Mouse (Mus musculus) CH12.LX (cell line): ENCODE results near the gene Cort. TPM values are rescaled to one million over a fixed set of nuclear protein-coding genes. Genes with fewer than 3 reads are reported as not detected.

ENCODE experiments used
- DNase-seq: peaks from one replicate; pipeline ENCODE4 v3.0.0-alpha.2; 2013; ENCODE audit errors: extremely low read depth
- H3K27ac ChIP-seq: 2 replicates; pipeline ENCODE4 v1.5.1; 2012; ENCODE audit warnings: low read depth, mild to moderate bottlenecking, control low read depth, moderate library complexity; ENCODE audit not compliant: insufficient read depth
- H3K27me3 ChIP-seq: replicated peaks from 2 replicates; pipeline ENCODE3; 2012; ENCODE audit warnings: inconsistent platforms
- H3K36me3 ChIP-seq, 2 experiments: replicated peaks in 1 of 2; 2 replicates each; pipeline versions ENCODE3 to v1.6.1; 2012; ENCODE audit warnings: inconsistent platforms in 1 of 2, low read length in 1 of 2, mild to moderate bottlenecking in 1 of 2, mixed read lengths in 1 of 2, moderate library complexity in 1 of 2; ENCODE audit not compliant: control insufficient read depth in 1 of 2, insufficient read depth in 1 of 2
- H3K4me1 ChIP-seq, 2 experiments: 2 replicates each; pipeline ENCODE4 v1.6.1; 2012; ENCODE audit warnings: inconsistent platforms in 1 of 2, moderate library complexity in 1 of 2; ENCODE audit not compliant: insufficient read depth in 2 of 2, control insufficient read depth in 1 of 2
- H3K4me2 ChIP-seq: 2 replicates; pipeline ENCODE4 v1.6.1; 2012; ENCODE audit warnings: low read depth, mild to moderate bottlenecking, control low read depth; ENCODE audit not compliant: poor library complexity, insufficient read depth, severe bottlenecking
- H3K4me3 ChIP-seq, 3 experiments: fragments of 150-350 bp in 1 of 3; sonication (generic) in 1 of 3; replicated peaks in 1 of 3; 2 replicates each; pipeline versions ENCODE3 to v1.5.1; 2011 to 2012; ENCODE audit warnings: low read depth in 2 of 3, low read length in 2 of 3, mild to moderate bottlenecking in 2 of 3, moderate library complexity in 2 of 3, control low read depth in 1 of 3, improper control_type of control experiment in 1 of 3, inconsistent platforms in 1 of 3, mixed read lengths in 1 of 3; ENCODE audit not compliant: poor library complexity in 1 of 3
- H3K79me2 ChIP-seq: replicated peaks from 2 replicates; pipeline ENCODE4 v1.6.1; 2012; ENCODE audit warnings: mild to moderate bottlenecking, moderate library complexity; ENCODE audit not compliant: control insufficient read depth, poor library complexity, insufficient read depth, severe bottlenecking; ENCODE audit errors: extremely low read depth
- H3K9ac ChIP-seq: 2 replicates; pipeline ENCODE4 v1.6.1; 2012; ENCODE audit warnings: low read depth, mild to moderate bottlenecking, control low read depth, moderate library complexity; ENCODE audit not compliant: insufficient read depth
- H3K9me3 ChIP-seq: replicated peaks from 2 replicates; pipeline ENCODE3; 2012; ENCODE audit warnings: low read length, inconsistent platforms, mixed read lengths
- CHD2 ChIP-seq: IDR thresholded peaks from 2 replicates; pipeline ENCODE4 v1.6.1; 2011; ENCODE audit warnings: low read length, improper control_type of control experiment
- CTCF ChIP-seq, 2 experiments: IDR thresholded peaks in 1 of 2; conservative IDR thresholded peaks in 1 of 2; 2 replicates each; pipeline ENCODE4 v1.5.1; 2011 to 2012; ENCODE audit warnings: low read depth in 2 of 2, low read length in 2 of 2, improper control_type of control experiment in 1 of 2, inconsistent platforms in 1 of 2, mild to moderate bottlenecking in 1 of 2, moderate library complexity in 1 of 2
- ELF1 ChIP-seq: IDR thresholded peaks from 2 replicates; pipeline ENCODE4 v1.6.1; 2014; ENCODE audit warnings: low read depth, mild to moderate bottlenecking, inconsistent platforms, low read length, improper control_type of control experiment
- ETS1 ChIP-seq: conservative IDR thresholded peaks from 2 replicates; pipeline ENCODE4 v1.6.1; 2012; ENCODE audit warnings: low read depth, mild to moderate bottlenecking, inconsistent platforms, low read length, improper control_type of control experiment, moderate library complexity
- GABPA ChIP-seq: IDR thresholded peaks from 2 replicates; pipeline ENCODE4 v1.6.1; 2012; ENCODE audit warnings: low read depth, low read length, improper control_type of control experiment, inconsistent platforms; ENCODE audit not compliant: insufficient replicate concordance
- IRF4 ChIP-seq: IDR thresholded peaks from 2 replicates; pipeline ENCODE4 v1.6.1; 2014; ENCODE audit warnings: low read depth, mild to moderate bottlenecking, inconsistent platforms, low read length, improper control_type of control experiment
- JUND ChIP-seq: conservative IDR thresholded peaks from 2 replicates; pipeline ENCODE4 v1.6.1; 2011; ENCODE audit warnings: low read depth, low read length, improper control_type of control experiment
- KAT2A ChIP-seq: IDR thresholded peaks from 2 replicates; pipeline ENCODE4 v1.6.1; 2012; ENCODE audit warnings: low read length, improper control_type of control experiment, inconsistent platforms; ENCODE audit not compliant: insufficient replicate concordance
- MAFK ChIP-seq: IDR thresholded peaks from 2 replicates; pipeline ENCODE4 v1.6.1; 2011; ENCODE audit warnings: low read length, improper control_type of control experiment; ENCODE audit not compliant: insufficient replicate concordance
- MAX ChIP-seq: IDR thresholded peaks from 2 replicates; pipeline ENCODE4 v1.6.1; 2011; ENCODE audit warnings: low read length, improper control_type of control experiment
- MEF2A ChIP-seq: IDR thresholded peaks from 2 replicates; pipeline ENCODE4 v1.6.1; 2014; ENCODE audit warnings: low read depth, mild to moderate bottlenecking, inconsistent platforms, low read length, improper control_type of control experiment, borderline replicate concordance
- MXI1 ChIP-seq: IDR thresholded peaks from 2 replicates; pipeline ENCODE4 v1.6.1; 2011; ENCODE audit warnings: mild to moderate bottlenecking, low read depth, low read length, improper control_type of control experiment
- MYC ChIP-seq: IDR thresholded peaks from 2 replicates; pipeline ENCODE4 v1.6.1; 2011; ENCODE audit warnings: low read depth, mild to moderate bottlenecking, improper control_type of control experiment, low read length
- NELFE ChIP-seq: IDR thresholded peaks from 2 replicates; pipeline ENCODE4 v1.6.1; 2011; ENCODE audit warnings: low read depth, low read length, improper control_type of control experiment
- NRF1 ChIP-seq: IDR thresholded peaks from 2 replicates; pipeline ENCODE4 v1.6.1; 2014; ENCODE audit warnings: low read depth, mild to moderate bottlenecking, inconsistent platforms, low read length, improper control_type of control experiment, moderate library complexity
- PAX5 ChIP-seq: IDR thresholded peaks from 2 replicates; pipeline ENCODE4 v1.6.1; 2012; ENCODE audit warnings: low read length, inconsistent platforms, mixed read lengths
- POLR2AphosphoS2 ChIP-seq: IDR thresholded peaks from 2 replicates; pipeline ENCODE4 v1.6.1; 2011; ENCODE audit warnings: low read depth, low read length, improper control_type of control experiment
- RAD21 ChIP-seq: IDR thresholded peaks from 2 replicates; pipeline ENCODE4 v1.6.1; 2011; ENCODE audit warnings: low read depth, mild to moderate bottlenecking, low read length, improper control_type of control experiment, moderate library complexity
- RCOR1 ChIP-seq: conservative IDR thresholded peaks from 2 replicates; pipeline ENCODE4 v1.6.1; 2012; ENCODE audit warnings: low read depth, mild to moderate bottlenecking, inconsistent platforms, low read length, improper control_type of control experiment
- SIN3A ChIP-seq: IDR thresholded peaks from 2 replicates; pipeline ENCODE4 v1.6.1; 2012; ENCODE audit warnings: low read length, improper control_type of control experiment, inconsistent platforms
- SMC3 ChIP-seq: IDR thresholded peaks from 2 replicates; pipeline ENCODE4 v1.6.1; 2011; ENCODE audit warnings: low read depth, low read length, improper control_type of control experiment
- TCF12 ChIP-seq: IDR thresholded peaks from 2 replicates; pipeline ENCODE4 v1.6.1; 2014; ENCODE audit warnings: low read depth, mild to moderate bottlenecking, inconsistent platforms, low read length, improper control_type of control experiment
- UBTF ChIP-seq: IDR thresholded peaks from 2 replicates; pipeline ENCODE4 v1.6.1; 2012; ENCODE audit warnings: low read depth, mild to moderate bottlenecking, inconsistent platforms, low read length, improper control_type of control experiment, moderate library complexity
- USF1 ChIP-seq: IDR thresholded peaks from 2 replicates; pipeline ENCODE4 v1.6.1; 2014; ENCODE audit warnings: low read depth, mild to moderate bottlenecking, inconsistent platforms, low read length, improper control_type of control experiment
- ZC3H11A ChIP-seq: IDR thresholded peaks from 2 replicates; pipeline ENCODE4 v1.6.1; 2012; ENCODE audit warnings: low read depth, mild to moderate bottlenecking, inconsistent platforms, low read length, improper control_type of control experiment
- ZKSCAN1 ChIP-seq: IDR thresholded peaks from 2 replicates; pipeline ENCODE4 v1.6.1; 2012; ENCODE audit warnings: low read depth, inconsistent platforms, low read length, improper control_type of control experiment, borderline replicate concordance
- ZMIZ1 ChIP-seq: IDR thresholded peaks from 2 replicates; pipeline ENCODE4 v1.6.1; 2012; ENCODE audit warnings: low read depth, mild to moderate bottlenecking, inconsistent platforms, low read length, improper control_type of control experiment
- dilution Hi-C: fragments of 300-500 bp; cut with MboI; formaldehyde crosslinking; loops from 2 replicates; pipeline ENCODE4 v1.14.3; 2020; ENCODE audit warnings: low sequenced_read_pairs; ENCODE audit not compliant: extremely low pct_unique_long_range_greater_than_20kb, extremely low pct_ligation_motif_present
- in situ Hi-C: fragments of 300-500 bp; cut with MboI; formaldehyde crosslinking; loops from 3 replicates; pipeline ENCODE4 v1.14.3; 2019; ENCODE audit warnings: low sequenced_read_pairs, low pct_ligation_motif_present, low pct_unique_long_range_greater_than_20kb, mixed read lengths
- polyA plus RNA-seq: library from polyadenylated mRNA; unstranded; fragments of >175 nt; gene quantifications from 2 replicates; pipeline ENCODE4 v1.2.1, GENCODE M21; 2012; ENCODE audit warnings: low read depth; ENCODE audit not compliant: insufficient read length
- total RNA-seq, 2 experiments: library from RNA; depleted of rRNA; stranded (reverse); fragments of 300-350 nt in 1 of 2; fragments of >200 nt in 1 of 2; gene quantifications; 2 replicates each; pipeline ENCODE4 v1.2.3; 2012 to 2014

Cort gene
- total and polyA plus RNA-seq, 3 experiments = 0.59 to 0.94 TPM; not detected in 1

- Histone ChIP-seq H3K9me3 (peaks cover 5% of the 10 kb centered on the region), H3K4me2 (no peak overlapping the region), H3K9ac (no peak overlapping the region), H3K27me3 (no peaks in the 10 kb centered on the region), H3K36me3 (peaks cover 0 to 5% of the 10 kb centered on the region in 2 experiments), H3K79me2 (0 out of 2 replicates have a peak, but pooled peaks cover 5% of the 10 kb centered on the region), H3K4me3 (no peak overlapping the region), H3K4me1 (peaks cover 0 to 22% of the 10 kb centered on the region in 2 experiments), H3K27ac (no peak overlapping the region)
- dilution Hi-C loops (no loop called here), in situ Hi-C loops (no loop called here)
- DNase-seq = no peak
- TF ChIP-seq RAD21 (no peak), CHD2 (no peak), RCOR1 (no peak), ZMIZ1 (no peak), MXI1 (no peak), MAFK (no peak), KAT2A (no peak), UBTF (no peak), MEF2A (no peak), MYC (no peak), IRF4 (no peak), GABPA (no peak), POLR2AphosphoS2 (no peak), ELF1 (no peak), SMC3 (no peak)
Measured at GRCm38 (mm10) chr4:149138515-149138914, 12.0 kb upstream of the Cort start.

- H3K4me1 ChIP-seq = peaks cover 5 to 35% of the 10 kb centered on the region in 2 experiments
- H3K4me3 ChIP-seq = peak within 1 kb of the TSS; percentile 68 to 83 (median 76)
- dilution Hi-C loops (no loop called here), in situ Hi-C loops (no loop called here)
- H3K36me3 ChIP-seq = peaks cover 0 to 5% of the 10 kb centered on the region in 2 experiments
- H3K9ac ChIP-seq = peak within 1 kb of the TSS; percentile 45
- DNase-seq = peak; percentile 90
- H3K27ac ChIP-seq = peak within 1 kb of the TSS; percentile 30; the same call in 1 of the 2 replicates
- 0 out of 2 replicates have a peak, but pooled peaks cover 5% of the 10 kb centered on the region for H3K79me2 ChIP-seq
- peak within 1 kb of the TSS; percentile 34 for H3K4me2 ChIP-seq
- H3K9me3 ChIP-seq = peaks cover 5% of the 10 kb centered on the region
- no peaks in the 10 kb centered on the region for H3K27me3 ChIP-seq
- peak; percentile 90 for TF ChIP-seq UBTF
- TF ChIP-seq MAX = peak; percentile 85; the same call in 1 of the 2 replicates
- TF ChIP-seq MXI1 = peak; percentile 81
- peak; percentile 57 for TF ChIP-seq SMC3
- TF ChIP-seq MAFK = no peak
- TF ChIP-seq CTCF (conservative IDR thresholded peaks at IDR 0.05 in 1 of 2, IDR thresholded peaks at IDR 0.05 in 1 of 2; ENCODE audit: low read depth in 2 of 2, low read length in 2 of 2) = peak; percentile 43 to 93; a peak in 3 of 4 replicates
- peak; percentile 50; the same call in 1 of the 2 replicates for TF ChIP-seq IRF4
- TF ChIP-seq NRF1 = peak; percentile 92
- no peak for TF ChIP-seq ZKSCAN1
- TF ChIP-seq KAT2A = peak; percentile 83
- TF ChIP-seq TCF12 = peak; percentile 77; the same call in 1 of the 2 replicates
- TF ChIP-seq ELF1 = peak; percentile 79
- peak; percentile 30; the same call in 1 of the 2 replicates for TF ChIP-seq ETS1
- TF ChIP-seq ZMIZ1 = no peak
- no peak for TF ChIP-seq JUND
- TF ChIP-seq SIN3A = peak; percentile 95
- TF ChIP-seq NELFE = peak; percentile 69; the same call in 1 of the 2 replicates
- TF ChIP-seq MYC = peak; percentile 15; the same call in 1 of the 2 replicates
- no peak for TF ChIP-seq USF1
- peak; percentile 78; the same call in 1 of the 2 replicates for TF ChIP-seq MEF2A
- no peak for TF ChIP-seq CHD2
- TF ChIP-seq GABPA = no peak
- no peak for TF ChIP-seq ZC3H11A
- TF ChIP-seq PAX5 = no peak
- no peak; the same call in 1 of the 2 replicates for TF ChIP-seq RCOR1
Measured at GRCm38 (mm10) chr4:149136982-149137770, 10.6 kb upstream of the Cort start, which contains the start of gene Cenps. Gene Cenps (minus strand): TSS chr4:149137629.
